Mouse (Mus musculus): ENCODE measurements at regions not wholly inside any gene's neighbourhood (a gene's known extent, or its start where the extent isn't known, plus 50 kb on each side); places are given as distances from the start of the nearest gene placed in this dataset.

GRCm38 (mm10) chr5:73803431-73803830, 152.3 kb downstream of the Spata18 start:
- ATAC-seq (ENCODE audit: low FRiP score), result no peak
- 92% methylated on average over 1 of the region's 1 CpGs for WGBS
- no peak overlapping the region for H3K27ac ChIP-seq (replicated peaks)
- H3K27me3 ChIP-seq (replicated peaks), result no peaks in the 10 kb centered on the region
- no peak overlapping the region for H3K4me3 ChIP-seq (replicated peaks)
- no peak overlapping the region for H3K4me2 ChIP-seq
- H3K36me3 ChIP-seq, result no peaks in the 10 kb centered on the region
- no peaks in the 10 kb centered on the region for H3K9me3 ChIP-seq (replicated peaks)
- no peaks in the 10 kb centered on the region for H3K4me1 ChIP-seq
- no peak overlapping the region for H3K9ac ChIP-seq (replicated peaks)

- Histone ChIP-seq H3K9me3 (replicated peaks) (no peaks in the 10 kb centered on the region), H3K4me1 (no peaks in the 10 kb centered on the region), H3K9ac (replicated peaks) (no peak overlapping the region), H3K27me3 (replicated peaks) (no peaks in the 10 kb centered on the region), H3K4me2 (no peak overlapping the region), H3K36me3 (no peaks in the 10 kb centered on the region), H3K4me3 (replicated peaks) (no peak overlapping the region), H3K27ac (replicated peaks) (no peak overlapping the region)
- no peak for ATAC-seq (ENCODE audit: low FRiP score)
- 77% methylated on average over 4 of the region's 4 CpGs for WGBS
Measured at GRCm38 (mm10) chr5:73804556-73805230, 153.5 kb downstream of the Spata18 start.

- no peak for ATAC-seq (ENCODE audit: low FRiP score)
- no peak overlapping the region for H3K27ac ChIP-seq (replicated peaks)
- no peaks in the 10 kb centered on the region; the same call in 1 of the 2 replicates for H3K9me3 ChIP-seq (replicated peaks)
- H3K36me3 ChIP-seq, result no peaks in the 10 kb centered on the region
- H3K4me1 ChIP-seq, result no peaks in the 10 kb centered on the region
- H3K4me2 ChIP-seq, result no peak overlapping the region
- no peaks in the 10 kb centered on the region for H3K27me3 ChIP-seq (replicated peaks)
- no peak overlapping the region for H3K9ac ChIP-seq (replicated peaks)
- WGBS, result 86% methylated on average over 3 of the region's 3 CpGs
- no peak overlapping the region for H3K4me3 ChIP-seq (replicated peaks)
Measured at GRCm38 (mm10) chr5:73810660-73811059, 159.5 kb downstream of the Spata18 start.

- no peak overlapping the region for H3K4me2 ChIP-seq
- H3K4me3 ChIP-seq (replicated peaks), result no peak overlapping the region
- H3K9ac ChIP-seq (replicated peaks), result no peak overlapping the region
- no peak for ATAC-seq (ENCODE audit: low FRiP score)
- no peaks in the 10 kb centered on the region for H3K4me1 ChIP-seq
- WGBS, result 88% methylated on average over 3 of the region's 3 CpGs
- H3K27me3 ChIP-seq (replicated peaks), result no peaks in the 10 kb centered on the region
- H3K36me3 ChIP-seq, result no peaks in the 10 kb centered on the region
- peaks cover 4% of the 10 kb centered on the region; the same call in 1 of the 2 replicates for H3K9me3 ChIP-seq (replicated peaks)
- H3K27ac ChIP-seq (replicated peaks), result no peak overlapping the region
Measured at GRCm38 (mm10) chr5:73811094-73811521, 159.9 kb downstream of the Spata18 start.

- no peak overlapping the region for H3K4me2 ChIP-seq
- WGBS, result 97% methylated on average over 5 of the region's 5 CpGs
- H3K27me3 ChIP-seq (replicated peaks), result no peaks in the 10 kb centered on the region
- peaks cover 7% of the 10 kb centered on the region; the same call in 1 of the 2 replicates for H3K9me3 ChIP-seq (replicated peaks)
- no peak overlapping the region for H3K27ac ChIP-seq (replicated peaks)
- no peaks in the 10 kb centered on the region for H3K4me1 ChIP-seq
- no peak for ATAC-seq (ENCODE audit: low FRiP score)
- no peak overlapping the region for H3K4me3 ChIP-seq (replicated peaks)
- no peak overlapping the region for H3K9ac ChIP-seq (replicated peaks)
- H3K36me3 ChIP-seq, result no peaks in the 10 kb centered on the region
Measured at GRCm38 (mm10) chr5:73815752-73816151, 164.6 kb downstream of the Spata18 start.

GRCm38 (mm10) chr5:73817180-73817579, 166.0 kb downstream of the Spata18 start:
- H3K9ac ChIP-seq (replicated peaks), result no peak overlapping the region
- H3K27me3 ChIP-seq (replicated peaks), result no peaks in the 10 kb centered on the region
- 0 out of 2 replicates have a peak, but pooled peaks cover under 1% of the 10 kb centered on the region for H3K4me1 ChIP-seq
- no peak for ATAC-seq (ENCODE audit: low FRiP score)
- no peaks in the 10 kb centered on the region for H3K36me3 ChIP-seq
- H3K9me3 ChIP-seq (replicated peaks), result peaks cover 7% of the 10 kb centered on the region; the same call in 1 of the 2 replicates
- no peak overlapping the region for H3K4me2 ChIP-seq
- H3K4me3 ChIP-seq (replicated peaks), result no peak overlapping the region
- 75% methylated on average over 1 of the region's 1 CpGs for WGBS
- H3K27ac ChIP-seq (replicated peaks), result no peak overlapping the region

GRCm38 (mm10) chr5:73821956-73822545, 170.9 kb downstream of the Spata18 start:
- WGBS, result 67% methylated on average over 19 of the region's 19 CpGs
- no peak for ATAC-seq (ENCODE audit: low FRiP score)
- no peak overlapping the region for H3K9ac ChIP-seq (replicated peaks)
- no peaks in the 10 kb centered on the region for H3K36me3 ChIP-seq
- H3K27me3 ChIP-seq (replicated peaks), result no peaks in the 10 kb centered on the region
- no peak overlapping the region for H3K4me2 ChIP-seq
- no peaks in the 10 kb centered on the region for H3K9me3 ChIP-seq (replicated peaks)
- H3K27ac ChIP-seq (replicated peaks), result no peak overlapping the region
- H3K4me1 ChIP-seq, result 0 out of 2 replicates have a peak, but pooled peaks cover 4% of the 10 kb centered on the region
- H3K4me3 ChIP-seq (replicated peaks), result no peak overlapping the region

GRCm38 (mm10) chr5:73823421-73823820, 172.2 kb downstream of the Spata18 start:
- H3K9me3 ChIP-seq (replicated peaks), result no peaks in the 10 kb centered on the region
- H3K4me1 ChIP-seq, result 0 out of 2 replicates have a peak, but pooled peaks cover 4% of the 10 kb centered on the region

GRCm38 (mm10) chr5:73826941-73827340, 175.8 kb downstream of the Spata18 start:
- H3K36me3 ChIP-seq, result no peaks in the 10 kb centered on the region
- no peaks in the 10 kb centered on the region for H3K9me3 ChIP-seq (replicated peaks)
- no peak overlapping the region for H3K4me2 ChIP-seq
- no peak for ATAC-seq (ENCODE audit: low FRiP score)
- H3K4me1 ChIP-seq, result 0 out of 2 replicates have a peak, but pooled peaks cover 4% of the 10 kb centered on the region
- H3K9ac ChIP-seq (replicated peaks), result no peak overlapping the region
- WGBS, result 88% methylated on average over 4 of the region's 4 CpGs
- no peak overlapping the region for H3K4me3 ChIP-seq (replicated peaks)
- no peak overlapping the region for H3K27ac ChIP-seq (replicated peaks)
- no peaks in the 10 kb centered on the region for H3K27me3 ChIP-seq (replicated peaks)

More at GRCm38 (mm10) chr5:73823421-73823820, 172.2 kb downstream of the Spata18 start:
- H3K36me3 ChIP-seq, result no peaks in the 10 kb centered on the region
- ATAC-seq (ENCODE audit: low FRiP score), result no peak
- no peak overlapping the region for H3K4me2 ChIP-seq
- no peak overlapping the region for H3K4me3 ChIP-seq (replicated peaks)
- no peak overlapping the region for H3K9ac ChIP-seq (replicated peaks)
- 95% methylated on average over 5 of the region's 5 CpGs for WGBS
- no peaks in the 10 kb centered on the region for H3K27me3 ChIP-seq (replicated peaks)
- no peak overlapping the region for H3K27ac ChIP-seq (replicated peaks)

GRCm38 (mm10) chr5:73833721-73834120, 182.5 kb downstream of the Spata18 start:
- no peak overlapping the region for H3K4me2 ChIP-seq
- WGBS, result 54% methylated on average over 1 of the region's 1 CpGs
- H3K36me3 ChIP-seq, result no peaks in the 10 kb centered on the region
- H3K9me3 ChIP-seq (replicated peaks), result no peaks in the 10 kb centered on the region
- no peak overlapping the region for H3K9ac ChIP-seq (replicated peaks)
- ATAC-seq (ENCODE audit: low FRiP score), result no peak
- no peak overlapping the region for H3K27ac ChIP-seq (replicated peaks)
- no peak overlapping the region for H3K4me3 ChIP-seq (replicated peaks)
- H3K4me1 ChIP-seq, result no peaks in the 10 kb centered on the region
- no peaks in the 10 kb centered on the region for H3K27me3 ChIP-seq (replicated peaks)

- H3K36me3 ChIP-seq, result no peaks in the 10 kb centered on the region
- no peaks in the 10 kb centered on the region for H3K9me3 ChIP-seq (replicated peaks)
- no peak for ATAC-seq (ENCODE audit: low FRiP score)
- no peak overlapping the region for H3K27ac ChIP-seq (replicated peaks)
- H3K4me3 ChIP-seq (replicated peaks), result no peak overlapping the region
- H3K4me1 ChIP-seq, result peaks cover 6% of the 10 kb centered on the region; the same call in 1 of the 2 replicates
- no peak overlapping the region for H3K9ac ChIP-seq (replicated peaks)
- H3K4me2 ChIP-seq, result no peak overlapping the region
- no peaks in the 10 kb centered on the region for H3K27me3 ChIP-seq (replicated peaks)
- 85% methylated on average over 3 of the region's 3 CpGs for WGBS
Measured at GRCm38 (mm10) chr5:73843776-73844175, 192.6 kb downstream of the Spata18 start.
